Mouse (Mus musculus) MEL (cell line): ENCODE results near the gene Acox2. TPM values are rescaled to one million over a fixed set of nuclear protein-coding genes. Genes with fewer than 3 reads are reported as not detected.

Experiments used
- polyA plus RNA-seq, 2 experiments: library from polyadenylated mRNA; stranded (reverse) in 1 of 2; unstranded in 1 of 2; fragments of >175 nt in 1 of 2; fragments of >200 nt in 1 of 2; gene quantifications; 2 replicates each; pipeline versions ENCODE4 v1.2.1 to v1.2.4; 2012; ENCODE audit warnings: low replicate concordance in 2 of 2, low read depth in 1 of 2; ENCODE audit not compliant: insufficient read length in 2 of 2, insufficient read depth in 1 of 2, missing spikeins in 1 of 2
- total RNA-seq: library from RNA; depleted of rRNA; stranded (reverse); fragments of 300-350 nt; gene quantifications from 2 replicates; pipeline ENCODE4 v1.2.3, GENCODE M21; 2012; rRNA removed

Gene Acox2
- total and polyA plus RNA-seq, 3 experiments = 0.43 TPM; not detected in 2

Other genes with a start within 250 kb of the Acox2 start
- 31.5 and 41.2 TPM in 2 replicates for gene Rpp14, start 179.0 kb downstream of the Acox2 start, total RNA-seq
- 10 to 100 TPM in 1 of 2 experiments, not detected in 1; 45.5 TPM for gene Rpp14, start 179.0 kb downstream of the Acox2 start, polyA plus RNA-seq
- 5.9 and 6.1 TPM in 2 replicates for gene Pxk, start 161.1 kb downstream of the Acox2 start, total RNA-seq
- gene Pxk, start 161.1 kb downstream of the Acox2 start, polyA plus RNA-seq = 10 to 100 TPM in 1 of 2 experiments, not detected in 1; 12.9 TPM
- gene Pdhb, start 86.3 kb downstream of the Acox2 start, total RNA-seq = 128 and 140 TPM in 2 replicates
- gene Pdhb, start 86.3 kb downstream of the Acox2 start, polyA plus RNA-seq = 100 to 1,000 TPM in 1 of 2 experiments, not detected in 1; 109 TPM
- 3.6 and 4.2 TPM in 2 replicates for gene Kctd6, start 45.2 kb downstream of the Acox2 start, total RNA-seq
- 1 to 10 TPM in 1 of 2 experiments, not detected in 1; 5.5 TPM for gene Kctd6, start 45.2 kb downstream of the Acox2 start, polyA plus RNA-seq
- gene Fam107a, start 58.7 kb upstream of the Acox2 start, total RNA-seq = not detected in 2 replicates
- not detected for gene Fam107a, start 58.7 kb upstream of the Acox2 start, polyA plus RNA-seq
- gene Oit1, start 119.4 kb upstream of the Acox2 start, total RNA-seq = not detected in 2 replicates
- not detected for gene Oit1, start 119.4 kb upstream of the Acox2 start, polyA plus RNA-seq